Mouse (Mus musculus): ENCODE measurements around the gene Ndel1. TPM values are rescaled to one million over a fixed set of nuclear protein-coding genes. Genes with fewer than 3 reads are reported as not detected.

The Ndel1 gene
- total RNA-seq, 1 experiment from 2014 or later: 227 TPM

DNA sequence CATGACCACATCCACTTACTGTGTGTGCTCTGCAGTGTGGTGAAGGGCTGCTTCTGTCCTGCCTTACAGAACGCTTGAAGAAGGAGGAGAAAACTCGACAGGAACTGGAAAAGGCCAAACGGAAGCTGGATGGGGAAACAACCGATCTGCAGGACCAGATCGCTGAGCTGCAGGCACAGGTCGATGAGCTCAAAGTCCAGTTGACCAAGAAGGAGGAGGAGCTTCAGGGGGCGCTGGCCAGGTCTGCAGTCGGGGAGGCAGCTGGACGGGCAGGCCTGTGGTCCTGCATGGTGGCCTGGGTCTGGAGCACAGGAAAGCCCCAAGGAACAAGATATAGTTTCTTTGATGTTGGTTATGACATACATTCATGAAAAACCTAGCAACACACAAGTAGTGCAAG, 79.9 kb downstream of the Ndel1 start:
- no peak for ATAC-seq (ENCODE audit: extremely low read depth, insufficient number of reproducible peaks, low FRiP score, poor library complexity, severe bottlenecking)

DNA sequence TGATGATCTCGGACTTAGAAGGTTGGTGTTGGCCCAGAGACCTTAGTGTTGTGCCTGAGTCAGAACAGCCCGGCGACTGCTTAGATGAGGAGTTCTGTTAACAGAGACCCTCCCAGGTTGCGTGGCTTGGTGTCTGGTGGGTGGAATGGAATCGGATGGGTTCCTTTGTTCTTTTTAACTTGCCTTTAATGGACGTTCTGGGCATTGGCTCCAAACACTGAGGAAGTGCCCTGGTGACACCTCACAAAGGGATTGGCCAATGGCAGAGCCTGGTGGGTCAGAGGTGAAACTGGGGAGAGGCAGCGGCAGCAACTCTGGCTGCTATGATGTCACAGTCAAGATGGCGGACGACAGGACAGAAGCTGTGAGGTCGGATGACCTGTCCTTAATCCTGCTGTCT, 80.9 kb downstream of the Ndel1 start:
- no peak for ATAC-seq (ENCODE audit: extremely low read depth, insufficient number of reproducible peaks, low FRiP score, poor library complexity, severe bottlenecking)

DNA sequence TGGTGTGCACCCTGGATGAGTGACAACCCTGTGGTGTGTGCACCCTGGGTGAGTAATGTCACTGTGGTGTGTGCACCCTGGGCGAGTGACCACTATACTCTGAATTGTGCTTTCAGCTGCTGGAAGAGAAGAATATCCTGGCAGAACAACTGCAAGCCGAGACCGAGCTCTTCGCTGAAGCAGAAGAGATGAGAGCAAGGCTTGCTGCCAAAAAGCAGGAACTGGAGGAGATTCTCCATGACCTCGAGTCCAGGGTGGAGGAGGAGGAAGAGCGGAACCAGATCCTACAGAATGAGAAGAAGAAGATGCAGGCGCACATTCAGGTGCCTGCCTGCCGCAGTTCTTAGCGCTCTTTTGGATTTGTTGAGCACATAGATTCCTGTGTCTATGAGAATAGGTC, 84.4 kb downstream of the Ndel1 start:
- no peak for ATAC-seq (ENCODE audit: extremely low read depth, insufficient number of reproducible peaks, low FRiP score, poor library complexity, severe bottlenecking)

DNA sequence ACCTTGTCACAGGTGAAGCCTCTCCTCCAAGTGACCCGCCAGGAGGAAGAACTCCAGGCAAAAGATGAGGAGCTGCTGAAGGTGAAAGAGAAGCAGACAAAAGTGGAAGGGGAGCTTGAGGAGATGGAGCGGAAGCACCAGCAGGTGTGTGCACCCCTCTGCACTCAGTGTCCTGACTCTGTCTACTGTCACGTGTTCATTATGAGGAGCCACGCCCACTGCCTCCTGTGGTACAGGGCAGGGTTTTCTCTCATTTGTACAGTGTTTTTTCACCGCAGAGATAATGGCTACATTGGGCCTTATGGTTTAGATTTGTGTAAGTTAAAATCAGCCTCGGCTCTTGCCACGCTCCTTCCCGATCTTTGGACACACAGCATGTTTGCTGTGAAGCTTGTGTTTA, 85.8 kb downstream of the Ndel1 start:
- ATAC-seq (ENCODE audit: extremely low read depth, insufficient number of reproducible peaks, low FRiP score, poor library complexity, severe bottlenecking): no peak

DNA sequence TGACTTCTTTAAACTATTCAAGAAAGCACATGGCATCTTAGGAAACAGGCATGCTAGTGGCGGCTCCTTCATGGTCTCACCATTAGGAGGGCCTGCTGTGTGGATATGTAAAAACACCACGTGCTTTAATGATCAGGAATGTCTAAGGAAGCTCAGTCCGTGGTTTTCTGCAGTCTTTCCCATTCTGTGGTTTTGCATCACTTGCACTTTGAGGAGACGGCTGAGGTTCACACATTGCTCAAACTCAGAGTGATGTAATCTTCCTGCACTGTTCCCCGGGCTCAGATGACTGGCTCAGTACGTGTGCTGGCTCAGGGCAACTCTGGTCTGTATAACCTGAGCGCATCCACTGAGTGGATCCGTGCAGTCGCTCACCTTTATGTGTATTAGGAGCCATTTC, 89.3 kb downstream of the Ndel1 start:
- no peak for ATAC-seq (ENCODE audit: extremely low read depth, insufficient number of reproducible peaks, low FRiP score, poor library complexity, severe bottlenecking)

- ATAC-seq (ENCODE audit: extremely low read depth, insufficient number of reproducible peaks, low FRiP score, poor library complexity, severe bottlenecking): no peak
Observed at GRCm38 (mm10) chr11:68780466-68781114, 91.1 kb downstream of the Ndel1 start.

GRCm38 (mm10) chr11:68779735-68780465, 91.8 kb downstream of the Ndel1 start:
- ATAC-seq (ENCODE audit: extremely low read depth, insufficient number of reproducible peaks, low FRiP score, poor library complexity, severe bottlenecking): no peak

GRCm38 (mm10) chr11:68778855-68779254, 92.8 kb downstream of the Ndel1 start:
- ATAC-seq (ENCODE audit: extremely low read depth, insufficient number of reproducible peaks, low FRiP score, poor library complexity, severe bottlenecking): no peak

DNA sequence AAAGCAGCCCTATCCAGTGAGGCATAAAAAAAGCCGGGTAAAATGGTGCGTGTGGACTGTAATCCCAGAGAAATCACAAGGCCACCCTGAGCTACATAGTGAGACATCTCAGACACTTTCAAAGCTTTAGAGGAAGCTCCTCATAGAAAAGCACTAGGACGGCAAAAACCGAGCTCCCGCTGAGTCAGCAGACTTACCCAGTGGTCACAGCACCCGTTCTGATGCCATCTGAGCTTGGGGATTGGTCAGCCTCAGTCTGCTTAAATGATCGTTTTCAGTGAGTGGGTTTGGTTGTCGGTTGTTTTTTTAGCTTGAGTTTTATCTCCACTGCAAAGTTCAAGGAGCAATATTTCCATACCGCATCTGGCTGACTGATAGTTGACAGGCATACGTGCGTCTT, 93.7 kb downstream of the Ndel1 start:
- ATAC-seq (ENCODE audit: extremely low read depth, insufficient number of reproducible peaks, low FRiP score, poor library complexity, severe bottlenecking): no peak

DNA sequence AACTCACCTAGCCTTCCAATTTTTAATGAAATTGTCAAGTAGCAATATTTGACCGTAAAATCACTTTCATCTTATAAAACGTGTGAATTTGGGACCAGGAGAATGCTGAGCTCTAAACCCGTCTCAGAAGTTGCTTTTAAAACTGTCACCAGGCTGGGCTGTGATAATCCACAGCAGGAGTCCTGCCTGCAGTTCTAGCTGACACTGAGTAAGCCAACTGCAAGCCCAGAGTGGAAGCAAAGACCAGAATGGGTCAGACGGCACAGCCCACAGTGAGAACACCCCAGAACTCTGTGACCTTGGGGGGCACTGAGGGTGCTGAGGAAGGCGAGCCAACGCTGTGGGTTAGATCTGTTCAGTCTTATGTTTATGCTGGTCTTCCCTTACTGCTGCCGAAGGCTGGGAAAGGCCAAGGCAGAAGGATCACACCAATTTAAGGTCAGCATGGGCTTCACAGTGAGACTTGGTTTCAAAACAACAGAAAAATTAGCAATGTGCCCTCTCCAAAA, 95.5 kb downstream of the Ndel1 start:
- no peak for ATAC-seq (ENCODE audit: extremely low read depth, insufficient number of reproducible peaks, low FRiP score, poor library complexity, severe bottlenecking)

Other genes starting within 250 kb of the Ndel1 start
- not detected in 2 replicates for gene Myh10, start 180.3 kb downstream of the Ndel1 start, total RNA-seq (2017)
- gene Rnf222, start 16.7 kb upstream of the Ndel1 start, total RNA-seq (2017): not detected in 2 replicates
- gene Rpl26, start 29.7 kb upstream of the Ndel1 start, total RNA-seq (2017): 2,315 and 2,386 TPM in 2 replicates
- not detected in 2 replicates for gene Odf4, start 55.2 kb upstream of the Ndel1 start, total RNA-seq (2017)
- not detected in 2 replicates for gene Arhgef15, start 85.6 kb upstream of the Ndel1 start, total RNA-seq (2017)
- 1.7 and 4.7 TPM in 2 replicates for gene Slc25a35, start 96.3 kb upstream of the Ndel1 start, total RNA-seq (2017)
- 2.1 and 2.4 TPM in 2 replicates for gene Rangrf, start 103.3 kb upstream of the Ndel1 start, total RNA-seq (2017)
- 11.9 and 16.4 TPM in 2 replicates for gene Pfas, start 136.6 kb upstream of the Ndel1 start, total RNA-seq (2017)
- 35.7 and 42.2 TPM in 2 replicates for gene Ctc1, start 144.1 kb upstream of the Ndel1 start, total RNA-seq (2017)
- gene Aurkb, start 173.8 kb upstream of the Ndel1 start, total RNA-seq (2017): 4.3 and 5.5 TPM in 2 replicates
- 28.4 TPM in 2 replicates for gene Borcs6, start 187.9 kb upstream of the Ndel1 start, total RNA-seq (2017)
- 1.2 and 1.6 TPM in 2 replicates for gene Tmem107, start 198.9 kb upstream of the Ndel1 start, total RNA-seq (2017)
- gene Vamp2, start 216.6 kb upstream of the Ndel1 start, total RNA-seq (2017): 108 and 111 TPM in 2 replicates
- gene Per1, start 223.4 kb upstream of the Ndel1 start, total RNA-seq (2017): 28.9 and 36.1 TPM in 2 replicates
- gene Hes7, start 248.5 kb upstream of the Ndel1 start, total RNA-seq (2017): 0.23 TPM in 1 of 2 replicates, not detected in the other